Mouse (Mus musculus): ENCODE data around the gene Tmem54. TPM values are rescaled to one million over a fixed set of nuclear protein-coding genes. Genes with fewer than 3 reads are reported as not detected.

Gene Tmem54
- not detected in 2 replicates for total RNA-seq (2017)

DNA sequence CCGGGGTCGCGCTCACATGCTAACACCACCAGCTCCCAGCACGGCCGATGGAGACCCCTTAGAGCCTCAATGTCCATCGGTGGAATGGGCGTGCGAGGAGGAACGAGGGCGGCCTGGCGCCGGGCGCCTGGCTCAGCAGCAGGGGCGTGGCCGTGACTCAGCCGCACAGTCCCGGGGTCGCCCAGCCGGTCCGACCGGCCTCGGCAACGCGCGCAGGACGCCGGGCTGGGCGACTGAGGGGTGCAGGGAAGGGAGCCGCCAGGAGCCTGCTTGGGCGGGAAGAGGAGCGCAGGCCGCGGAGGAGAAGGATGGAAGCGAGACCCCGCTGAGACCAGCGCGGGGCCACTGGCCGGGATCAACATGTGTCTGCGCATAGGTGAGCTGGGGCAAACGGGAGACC lies at the start of gene Tmem54:
Gene Tmem54 (plus strand): TSS at position 193 of the 400 bp plus-strand sequence.
- peak in 1 of 2 experiments; percentile 31; a peak in 1 of 4 replicates for ATAC-seq (replicated peaks in 1 of 2; ENCODE audit: insufficient read depth in 1 of 2, low FRiP score in 2 of 2, low TSS enrichment in 1 of 2, low read depth in 1 of 2, poor library complexity in 2 of 2, severe bottlenecking in 2 of 2)

DNA sequence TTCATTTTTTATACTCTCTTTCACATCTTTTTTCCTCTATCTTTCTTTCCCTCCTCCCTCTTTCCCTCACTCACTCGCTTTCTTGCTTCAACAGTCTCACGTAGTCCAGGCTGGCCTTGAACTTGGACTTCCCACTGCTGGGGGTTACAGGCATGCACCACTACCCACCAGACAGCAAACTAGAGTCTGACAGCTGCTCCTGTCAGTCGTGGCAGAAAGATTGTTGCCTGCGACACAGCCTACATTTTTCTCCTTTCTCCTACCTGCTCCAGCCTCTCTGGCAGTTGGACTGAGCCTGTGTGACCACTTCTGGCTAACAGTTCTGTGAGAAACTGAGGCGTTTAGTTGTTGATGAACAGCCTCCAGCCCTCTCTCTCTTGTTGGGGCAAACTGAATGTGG lies 49.8 kb upstream of the Tmem54 start:
- no peak for ATAC-seq (replicated peaks in 1 of 2; ENCODE audit: insufficient read depth in 1 of 2, low FRiP score in 2 of 2, low TSS enrichment in 1 of 2, low read depth in 1 of 2, poor library complexity in 2 of 2, severe bottlenecking in 2 of 2)

DNA sequence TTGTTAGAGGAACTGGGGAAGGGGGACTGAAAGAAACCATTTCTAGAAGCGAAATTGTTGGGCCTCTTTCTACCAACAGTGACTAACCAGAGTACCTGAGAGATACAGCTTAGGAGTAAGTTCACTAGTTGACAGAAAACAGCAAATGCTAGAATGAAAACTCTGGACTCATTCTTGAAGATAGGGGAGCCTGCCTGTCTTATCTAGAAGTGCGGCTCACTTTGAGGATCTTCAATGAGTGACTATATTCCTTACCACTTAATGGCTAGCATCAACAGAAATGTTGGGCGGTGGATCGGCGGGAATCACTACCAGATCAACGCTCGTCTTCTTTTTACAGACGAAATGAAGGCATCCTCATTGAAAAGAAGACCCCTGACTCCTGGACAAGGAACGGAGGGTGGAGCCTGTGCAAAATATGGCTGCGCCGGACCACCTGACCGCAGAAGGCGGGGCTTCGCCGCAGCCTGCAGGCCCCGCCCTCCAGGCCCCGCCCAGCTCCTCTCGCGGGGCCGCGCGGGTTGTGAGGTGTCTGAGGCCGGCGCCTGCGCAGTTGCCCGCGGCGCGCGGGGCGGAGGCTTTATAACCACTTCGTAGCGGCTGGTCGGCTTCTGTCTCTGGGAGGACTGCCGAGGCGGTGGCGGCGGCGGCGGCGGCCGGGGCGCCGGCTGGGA lies 47.7 kb upstream of the Tmem54 start:
- ATAC-seq (replicated peaks in 1 of 2; ENCODE audit: insufficient read depth in 1 of 2, low FRiP score in 2 of 2, low TSS enrichment in 1 of 2, low read depth in 1 of 2, poor library complexity in 2 of 2, severe bottlenecking in 2 of 2) = peak; percentile 66 to 71

DNA sequence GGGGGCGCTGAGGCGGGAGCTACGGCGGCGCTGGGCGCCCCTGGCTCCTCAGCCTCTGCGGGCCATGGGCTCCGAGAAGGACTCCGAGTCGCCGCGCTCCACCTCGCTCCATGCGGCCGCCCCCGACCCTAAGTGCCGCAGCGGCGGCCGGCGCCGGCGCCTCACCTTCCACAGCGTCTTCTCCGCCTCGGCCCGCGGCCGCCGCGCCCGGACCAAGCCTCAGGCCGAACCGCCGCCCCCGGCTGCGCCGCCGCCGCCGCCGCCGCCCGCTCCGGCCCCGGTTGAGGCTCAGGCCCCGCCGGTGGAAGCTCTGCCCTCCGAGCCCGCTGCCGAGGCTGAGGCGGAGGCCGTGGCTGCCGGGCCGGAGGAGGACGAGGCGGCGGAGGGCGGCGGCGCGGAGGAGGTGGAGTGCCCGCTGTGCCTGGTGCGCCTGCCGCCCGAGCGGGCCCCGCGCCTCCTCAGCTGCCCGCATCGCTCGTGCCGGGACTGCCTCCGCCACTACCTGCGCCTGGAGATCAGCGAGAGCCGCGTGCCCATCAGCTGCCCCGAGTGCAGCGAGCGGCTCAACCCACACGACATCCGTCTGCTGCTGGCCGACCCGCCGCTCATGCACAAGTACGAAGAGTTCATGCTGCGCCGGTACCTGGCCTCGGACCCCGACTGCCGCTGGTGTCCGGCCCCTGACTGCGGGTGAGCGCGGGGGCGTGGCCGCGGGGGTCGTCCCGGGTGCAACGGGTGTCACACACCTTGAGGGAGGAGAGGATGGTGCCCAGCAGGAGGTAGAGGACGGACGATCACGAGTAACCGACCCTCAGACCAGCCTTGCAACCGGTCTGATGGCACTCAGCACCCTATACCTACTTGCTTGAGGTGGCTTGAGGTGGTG lies 46.9 kb upstream of the Tmem54 start, which contains the start of gene Rnf19b:
Gene Rnf19b (plus strand): TSS at position 65 of the 886 bp plus-strand sequence.
- peak in 1 of 2 experiments; percentile 16; a peak in 2 of 4 replicates for ATAC-seq (replicated peaks in 1 of 2; ENCODE audit: insufficient read depth in 1 of 2, low FRiP score in 2 of 2, low TSS enrichment in 1 of 2, low read depth in 1 of 2, poor library complexity in 2 of 2, severe bottlenecking in 2 of 2)

DNA sequence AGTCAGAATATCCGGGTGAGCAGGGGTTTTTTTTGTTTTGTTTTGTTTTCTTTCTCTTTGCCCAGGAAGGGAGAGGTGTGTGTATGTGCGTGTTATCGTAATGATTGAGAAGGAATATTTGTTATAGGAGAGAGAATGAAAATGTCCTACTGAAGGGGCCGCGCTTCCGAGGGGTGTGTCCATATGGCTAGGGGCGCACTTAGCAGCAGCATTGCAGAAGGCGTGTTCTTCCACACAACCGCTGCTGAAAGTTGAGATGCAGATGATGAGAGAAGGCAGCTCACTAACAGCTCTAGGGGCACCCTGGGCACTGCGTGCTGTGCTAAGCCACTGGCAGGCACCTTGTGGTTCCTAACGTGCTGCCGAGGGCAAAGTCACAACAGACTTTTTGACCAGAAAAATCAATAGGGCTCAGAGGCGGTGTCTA lies 46.2 kb upstream of the Tmem54 start:
- peak; percentile 43 to 52; a peak in 2 of 4 replicates for ATAC-seq (replicated peaks in 1 of 2; ENCODE audit: insufficient read depth in 1 of 2, low FRiP score in 2 of 2, low TSS enrichment in 1 of 2, low read depth in 1 of 2, poor library complexity in 2 of 2, severe bottlenecking in 2 of 2)

DNA sequence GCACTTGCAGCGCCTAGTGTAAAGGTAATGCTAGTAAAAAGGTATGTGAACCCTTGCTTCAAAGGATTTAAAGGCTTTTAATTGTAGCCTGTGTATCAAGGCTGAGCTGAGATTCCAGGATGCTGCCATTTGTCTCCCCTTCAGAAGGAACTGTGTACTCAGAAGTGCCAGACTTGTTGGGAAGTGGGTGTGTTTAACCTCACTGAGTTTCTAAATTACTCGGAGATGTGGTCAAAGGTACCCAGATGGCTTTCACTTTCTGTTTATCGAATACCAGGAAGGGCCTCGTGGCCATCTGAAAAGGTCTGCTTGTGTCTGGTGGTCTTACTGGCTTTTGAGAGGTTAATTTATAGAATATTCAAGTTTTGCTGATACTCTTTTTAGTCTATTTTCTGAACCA lies 45.4 kb upstream of the Tmem54 start:
- peak; percentile 23 to 40; a peak in 1 of 4 replicates for ATAC-seq (replicated peaks in 1 of 2; ENCODE audit: insufficient read depth in 1 of 2, low FRiP score in 2 of 2, low TSS enrichment in 1 of 2, low read depth in 1 of 2, poor library complexity in 2 of 2, severe bottlenecking in 2 of 2)

DNA sequence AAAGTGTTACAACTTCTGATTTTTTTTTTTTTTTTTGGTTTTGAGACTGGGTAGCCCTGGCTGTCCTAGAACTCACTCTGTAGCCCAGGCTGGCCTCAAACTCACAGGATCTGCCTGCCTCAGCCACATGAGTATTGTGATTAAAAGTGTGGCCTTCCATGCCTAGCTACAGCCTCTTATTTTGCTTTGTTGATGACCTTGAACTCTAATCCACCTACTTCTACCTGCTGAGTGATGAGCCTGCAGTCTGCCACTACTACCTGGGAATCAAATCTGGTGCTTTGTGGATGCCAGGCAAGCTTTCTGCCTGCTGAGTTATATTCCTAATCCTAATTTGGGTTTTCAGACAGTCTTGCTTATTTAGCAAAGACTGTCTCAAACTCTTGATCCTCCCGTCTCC lies 43.9 kb upstream of the Tmem54 start:
- no peak for ATAC-seq (replicated peaks in 1 of 2; ENCODE audit: insufficient read depth in 1 of 2, low FRiP score in 2 of 2, low TSS enrichment in 1 of 2, low read depth in 1 of 2, poor library complexity in 2 of 2, severe bottlenecking in 2 of 2)

DNA sequence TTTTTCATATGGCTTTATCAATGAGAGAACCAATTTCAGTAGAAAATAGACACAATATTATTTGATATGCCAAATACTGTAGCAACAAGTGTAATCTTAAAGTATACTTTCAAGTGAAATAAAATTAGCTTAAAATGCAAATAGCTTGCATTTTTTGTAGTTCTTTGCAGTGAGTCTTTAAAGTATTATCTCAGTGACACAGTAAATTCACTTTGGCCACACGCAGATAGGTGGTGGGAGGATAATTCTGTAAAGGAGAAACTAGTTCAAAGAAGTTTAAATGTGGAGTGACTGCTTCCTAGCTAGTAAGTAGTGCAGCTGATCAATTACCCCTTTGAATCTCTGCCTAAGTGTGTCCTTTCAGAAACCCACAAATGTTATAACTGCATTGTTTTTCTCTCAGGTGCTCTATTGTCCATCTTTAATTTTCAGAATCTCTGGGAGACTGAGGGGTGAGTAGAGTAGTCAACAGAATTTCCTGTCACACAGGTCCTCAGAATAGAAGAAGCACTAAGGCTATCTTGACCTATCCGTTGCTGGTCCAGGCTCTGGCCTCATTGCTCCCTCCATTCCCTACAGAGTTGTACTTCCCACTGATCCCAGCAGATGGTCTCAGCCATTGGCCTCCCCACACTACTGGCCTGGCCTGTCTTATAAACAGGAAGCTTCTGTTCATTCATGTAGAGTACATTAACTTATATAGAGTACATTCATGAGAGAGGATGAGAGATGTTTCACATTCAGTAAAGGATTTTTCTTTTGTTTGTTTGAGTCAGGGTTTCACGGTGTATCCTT lies 42.9 kb upstream of the Tmem54 start:
- no peak for ATAC-seq (replicated peaks in 1 of 2; ENCODE audit: insufficient read depth in 1 of 2, low FRiP score in 2 of 2, low TSS enrichment in 1 of 2, low read depth in 1 of 2, poor library complexity in 2 of 2, severe bottlenecking in 2 of 2)

DNA sequence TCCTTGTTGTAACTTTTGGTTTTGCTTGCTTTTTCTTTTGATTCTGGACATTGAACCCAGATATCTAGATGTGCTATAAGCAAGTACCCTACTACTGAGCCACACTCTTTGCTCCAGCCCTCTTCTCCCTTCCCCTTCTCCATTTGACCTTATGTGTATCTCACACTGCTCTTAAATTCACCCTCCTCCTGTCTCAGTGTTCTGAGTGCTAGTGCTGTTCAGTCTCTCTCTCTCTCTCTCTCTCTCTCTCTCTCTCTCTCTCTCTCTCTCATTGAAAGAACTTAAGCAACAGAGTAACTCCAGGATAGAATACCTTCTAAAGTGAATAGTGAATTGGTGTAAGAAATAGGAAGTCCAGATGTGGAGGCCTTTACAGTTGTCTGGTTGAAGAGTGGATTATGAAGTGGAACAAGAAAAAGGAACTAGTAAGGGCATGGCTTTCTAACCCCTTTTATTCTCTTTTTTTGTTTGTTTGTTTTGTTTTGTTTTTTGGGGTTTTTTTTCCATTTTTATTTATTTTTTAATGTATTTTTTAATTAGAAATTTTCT lies 39.6 kb upstream of the Tmem54 start:
- no peak; a peak in 2 of 4 replicates for ATAC-seq (replicated peaks in 1 of 2; ENCODE audit: insufficient read depth in 1 of 2, low FRiP score in 2 of 2, low TSS enrichment in 1 of 2, low read depth in 1 of 2, poor library complexity in 2 of 2, severe bottlenecking in 2 of 2)

DNA sequence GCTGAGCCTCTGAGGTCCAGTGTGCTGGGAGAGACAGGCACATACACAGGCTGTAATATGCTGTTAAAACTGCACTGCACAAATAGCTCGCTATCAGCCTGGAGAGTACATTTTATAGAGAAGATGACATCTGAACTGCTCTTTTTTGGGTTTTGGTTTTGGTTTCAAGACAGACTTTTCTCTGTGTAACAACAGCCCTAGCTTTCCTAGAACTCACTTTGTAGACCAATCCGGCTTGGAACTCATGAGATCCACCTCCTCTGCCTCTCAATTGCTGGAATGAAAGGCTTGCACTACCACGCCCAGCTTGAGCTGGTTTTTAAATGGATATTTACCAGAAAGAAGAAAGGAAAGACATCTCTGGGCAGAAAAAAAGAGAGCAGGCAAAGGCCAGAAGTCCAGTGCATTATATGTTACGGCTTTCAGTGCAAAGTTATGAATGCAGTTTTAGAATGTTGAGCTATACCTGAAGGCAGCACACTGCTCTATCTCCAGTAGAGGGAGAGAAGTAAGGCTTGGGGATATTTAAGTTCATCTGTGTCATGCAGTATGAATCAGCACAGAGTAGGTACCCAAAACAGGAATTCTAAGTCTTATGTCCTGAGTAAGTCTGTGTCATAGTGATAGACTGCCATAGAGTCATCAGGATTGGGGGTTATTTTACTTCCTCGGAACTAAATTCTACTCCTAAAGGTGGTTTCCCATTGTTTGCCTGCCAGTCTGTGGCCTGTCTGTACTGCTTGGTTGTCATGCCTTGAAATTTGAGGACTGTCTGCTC lies 37.5 kb upstream of the Tmem54 start:
- peak in 1 of 2 experiments; percentile 32; a peak in 1 of 4 replicates for ATAC-seq (replicated peaks in 1 of 2; ENCODE audit: insufficient read depth in 1 of 2, low FRiP score in 2 of 2, low TSS enrichment in 1 of 2, low read depth in 1 of 2, poor library complexity in 2 of 2, severe bottlenecking in 2 of 2)

DNA sequence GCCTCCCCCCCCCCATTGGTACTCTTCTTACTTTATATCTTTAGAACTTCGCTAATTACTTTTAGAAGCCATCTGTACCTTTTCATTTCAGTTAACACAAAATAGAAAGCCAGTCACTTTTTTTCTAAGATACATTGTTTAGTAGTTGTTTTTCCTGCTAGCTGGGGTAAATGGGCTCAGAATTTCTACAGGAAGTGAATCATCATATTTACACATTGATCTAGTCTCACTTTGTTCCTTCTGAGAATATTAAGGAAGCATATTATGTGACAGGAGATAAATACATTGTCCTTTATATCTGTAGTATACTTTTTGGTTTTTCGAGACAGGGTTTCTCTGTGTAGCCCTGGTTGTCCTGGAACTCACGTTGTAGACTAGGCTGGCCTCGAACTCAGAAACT lies 36.5 kb upstream of the Tmem54 start:
- no peak for ATAC-seq (replicated peaks in 1 of 2; ENCODE audit: insufficient read depth in 1 of 2, low FRiP score in 2 of 2, low TSS enrichment in 1 of 2, low read depth in 1 of 2, poor library complexity in 2 of 2, severe bottlenecking in 2 of 2)

DNA sequence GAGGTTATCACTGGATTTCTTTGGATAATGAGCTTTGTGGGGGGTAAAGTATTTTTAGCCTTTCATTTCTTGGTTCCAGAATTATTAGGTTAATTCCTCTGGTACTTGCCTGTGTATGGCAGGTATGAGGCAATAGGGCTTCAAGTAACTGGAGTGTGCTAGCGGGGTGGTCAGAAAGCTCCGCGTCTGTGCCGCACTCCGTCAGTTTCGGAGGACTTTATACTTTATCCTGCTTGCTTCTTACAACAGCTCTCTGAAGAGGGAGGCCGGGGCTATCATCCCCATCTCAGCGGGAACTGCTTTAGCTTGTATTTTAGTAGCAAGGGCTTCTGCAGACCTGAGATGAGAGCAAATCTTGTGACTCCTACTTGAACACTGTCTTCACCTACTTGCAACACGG lies 26.2 kb upstream of the Tmem54 start:
- ATAC-seq (replicated peaks in 1 of 2; ENCODE audit: insufficient read depth in 1 of 2, low FRiP score in 2 of 2, low TSS enrichment in 1 of 2, low read depth in 1 of 2, poor library complexity in 2 of 2, severe bottlenecking in 2 of 2) = no peak

DNA sequence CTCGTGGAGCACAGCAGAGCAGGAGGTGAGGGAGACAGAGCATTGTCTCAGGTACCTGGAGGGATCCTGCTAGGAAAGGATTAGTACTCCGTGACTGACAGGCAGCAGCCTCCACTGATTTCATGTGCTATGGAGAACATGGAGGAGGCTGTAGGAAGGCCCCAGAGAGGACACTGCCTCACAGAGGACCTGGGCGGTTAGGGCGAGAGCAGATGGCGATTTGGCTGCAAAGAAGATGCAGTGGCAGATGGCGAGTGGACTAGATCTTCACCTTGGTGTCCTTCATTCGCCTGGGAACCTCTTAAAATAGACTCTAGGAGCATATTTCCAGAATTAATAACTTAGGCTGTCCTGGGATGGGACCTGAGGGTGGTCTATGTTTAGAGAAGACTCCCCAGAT lies 24.3 kb upstream of the Tmem54 start:
- no peak for ATAC-seq (replicated peaks in 1 of 2; ENCODE audit: insufficient read depth in 1 of 2, low FRiP score in 2 of 2, low TSS enrichment in 1 of 2, low read depth in 1 of 2, poor library complexity in 2 of 2, severe bottlenecking in 2 of 2)

DNA sequence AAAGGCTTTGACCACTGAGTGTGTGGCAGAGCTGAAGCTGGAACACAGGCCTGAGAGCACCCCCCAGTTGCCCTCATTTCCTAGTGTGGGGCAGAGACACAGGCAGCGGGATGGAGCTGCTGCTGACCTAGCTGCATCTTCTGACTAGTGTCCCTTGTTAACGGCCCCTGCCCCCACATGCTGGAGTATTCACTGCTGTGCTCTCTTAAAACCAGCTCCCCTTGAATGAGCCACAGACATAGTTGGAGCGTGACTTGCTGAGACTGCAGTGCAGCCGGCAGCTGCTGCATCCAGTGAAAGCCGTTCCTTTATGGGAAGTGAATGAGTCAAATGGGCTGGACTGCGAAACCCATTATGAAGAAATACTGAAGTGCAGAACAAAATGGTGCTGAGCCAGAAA lies 23.8 kb upstream of the Tmem54 start:
- ATAC-seq (replicated peaks in 1 of 2; ENCODE audit: insufficient read depth in 1 of 2, low FRiP score in 2 of 2, low TSS enrichment in 1 of 2, low read depth in 1 of 2, poor library complexity in 2 of 2, severe bottlenecking in 2 of 2) = peak in 1 of 2 experiments; percentile 21; a peak in 1 of 4 replicates

DNA sequence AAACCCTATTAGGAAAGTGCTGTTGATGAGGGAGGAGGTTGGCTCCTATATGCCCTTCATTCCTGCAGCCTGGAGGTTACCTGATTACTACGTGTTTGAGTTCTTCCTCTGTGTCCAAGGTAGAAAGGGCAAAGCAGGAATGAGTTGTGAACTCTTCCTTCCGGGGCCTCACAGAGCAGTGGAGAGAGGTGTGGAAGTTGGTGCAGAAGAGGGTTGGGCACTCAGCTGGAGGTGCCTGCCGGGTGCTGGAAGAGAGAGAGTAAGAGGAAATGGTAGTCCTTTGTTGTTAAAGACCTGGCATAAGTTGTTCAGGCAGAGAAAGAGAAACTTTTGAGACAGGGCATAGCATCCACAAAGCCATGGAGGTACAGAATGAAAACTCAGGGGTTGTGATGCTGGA lies 23.4 kb upstream of the Tmem54 start:
- ATAC-seq (replicated peaks in 1 of 2; ENCODE audit: insufficient read depth in 1 of 2, low FRiP score in 2 of 2, low TSS enrichment in 1 of 2, low read depth in 1 of 2, poor library complexity in 2 of 2, severe bottlenecking in 2 of 2) = no peak

DNA sequence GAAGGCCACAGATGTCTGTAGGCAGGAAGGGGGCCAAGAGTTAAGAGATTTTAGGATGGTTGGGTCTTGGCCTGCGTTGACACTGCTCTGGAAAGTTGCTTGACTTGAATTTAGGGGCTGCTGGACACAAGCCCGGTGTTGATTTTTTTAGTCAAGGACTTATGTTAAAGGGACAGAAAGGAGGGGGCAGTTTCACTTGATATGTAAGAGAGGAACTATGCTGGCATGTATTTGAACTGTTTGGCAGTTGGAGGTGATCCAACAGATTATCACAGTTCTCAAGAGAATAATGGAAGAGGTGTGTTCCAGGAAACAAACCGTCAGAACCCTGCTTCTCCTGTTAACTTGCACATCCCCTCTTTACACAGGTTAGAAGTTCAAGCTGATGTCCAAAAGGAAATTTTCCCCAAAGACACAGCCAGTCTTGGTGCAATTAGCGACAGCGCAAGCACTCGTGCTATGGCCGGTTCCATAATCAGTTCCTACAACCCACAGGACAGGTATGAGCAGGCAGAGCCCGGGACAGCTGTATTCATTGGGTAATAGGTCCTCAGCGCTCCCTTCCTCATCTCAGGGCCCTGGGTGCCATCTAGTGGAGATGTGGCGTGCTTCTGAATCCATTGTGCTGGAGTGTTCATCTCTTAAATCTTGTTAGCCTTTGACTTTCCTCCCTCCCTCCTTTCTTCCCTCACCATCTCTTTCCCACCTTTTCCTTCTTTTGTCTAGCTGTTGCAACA lies 22.8 kb upstream of the Tmem54 start:
- ATAC-seq (replicated peaks in 1 of 2; ENCODE audit: insufficient read depth in 1 of 2, low FRiP score in 2 of 2, low TSS enrichment in 1 of 2, low read depth in 1 of 2, poor library complexity in 2 of 2, severe bottlenecking in 2 of 2) = peak; percentile 83 to 86

Data from hematopoietic stem cell, adult 5-6 weeks (primary cell).